Mouse (Mus musculus): Measurements from ENCODE around the gene Ctnnb1.

Ctnnb1 gene

DNA sequence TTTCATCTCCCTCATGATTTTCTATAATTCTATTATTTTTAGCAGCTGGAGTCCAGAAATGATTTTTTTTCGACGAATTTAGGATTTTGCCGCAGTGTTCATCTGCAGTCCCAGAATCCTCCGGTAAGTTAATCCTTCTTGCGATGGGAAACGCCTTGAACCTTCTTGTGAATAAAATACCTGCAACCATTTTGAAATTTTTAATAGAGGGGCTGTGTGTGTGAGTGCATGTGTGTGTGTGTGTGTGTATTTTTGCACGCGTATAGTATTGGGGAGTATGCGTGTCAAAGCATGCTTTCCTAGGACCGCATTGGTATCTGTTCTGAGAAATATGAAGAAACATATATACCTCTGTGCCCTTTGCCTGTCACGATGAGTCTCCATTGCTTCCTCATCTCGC is 1.0 kb downstream of the Ctnnb1 start:
- no peak for DNase-seq

DNA sequence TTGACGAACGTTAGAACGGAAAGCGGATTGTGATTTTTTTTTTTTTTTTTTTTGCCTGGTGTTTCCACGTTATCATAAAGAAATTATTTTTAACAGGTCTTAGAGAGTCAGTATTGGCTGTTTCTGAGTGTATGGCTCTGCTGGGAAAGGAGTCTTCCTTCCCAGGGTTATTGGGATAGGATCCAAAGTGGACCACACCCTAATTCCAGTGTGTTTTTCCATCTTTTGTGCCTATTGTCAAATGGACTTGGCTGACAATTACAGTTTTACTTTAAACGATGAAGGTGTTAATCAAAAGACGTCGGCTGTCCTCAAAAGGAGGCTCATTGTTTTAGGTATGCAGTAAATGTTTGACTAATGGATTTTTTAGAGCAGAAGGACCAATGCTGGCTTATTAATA is 1.8 kb downstream of the Ctnnb1 start:
- no peak for DNase-seq

DNA sequence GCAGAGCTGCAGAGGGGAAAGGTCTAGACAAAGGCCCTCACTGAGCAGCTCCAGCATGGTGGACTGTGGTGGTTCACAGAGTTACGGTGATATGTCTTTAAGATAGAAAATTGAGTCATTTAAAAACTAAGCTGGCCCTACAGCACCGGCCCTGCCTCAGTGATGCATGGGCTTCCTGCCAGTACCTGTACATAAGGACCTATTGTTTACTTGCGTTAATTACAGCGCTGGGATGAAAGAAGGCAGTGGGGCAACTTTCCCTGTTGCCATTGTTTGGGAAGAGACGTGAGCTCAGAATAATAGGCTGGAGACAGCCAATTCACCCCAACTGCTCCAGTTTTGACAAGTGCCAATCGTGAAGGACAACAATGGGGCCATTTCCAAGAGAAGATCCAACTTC is 3.4 kb downstream of the Ctnnb1 start:
- no peak for DNase-seq

DNA sequence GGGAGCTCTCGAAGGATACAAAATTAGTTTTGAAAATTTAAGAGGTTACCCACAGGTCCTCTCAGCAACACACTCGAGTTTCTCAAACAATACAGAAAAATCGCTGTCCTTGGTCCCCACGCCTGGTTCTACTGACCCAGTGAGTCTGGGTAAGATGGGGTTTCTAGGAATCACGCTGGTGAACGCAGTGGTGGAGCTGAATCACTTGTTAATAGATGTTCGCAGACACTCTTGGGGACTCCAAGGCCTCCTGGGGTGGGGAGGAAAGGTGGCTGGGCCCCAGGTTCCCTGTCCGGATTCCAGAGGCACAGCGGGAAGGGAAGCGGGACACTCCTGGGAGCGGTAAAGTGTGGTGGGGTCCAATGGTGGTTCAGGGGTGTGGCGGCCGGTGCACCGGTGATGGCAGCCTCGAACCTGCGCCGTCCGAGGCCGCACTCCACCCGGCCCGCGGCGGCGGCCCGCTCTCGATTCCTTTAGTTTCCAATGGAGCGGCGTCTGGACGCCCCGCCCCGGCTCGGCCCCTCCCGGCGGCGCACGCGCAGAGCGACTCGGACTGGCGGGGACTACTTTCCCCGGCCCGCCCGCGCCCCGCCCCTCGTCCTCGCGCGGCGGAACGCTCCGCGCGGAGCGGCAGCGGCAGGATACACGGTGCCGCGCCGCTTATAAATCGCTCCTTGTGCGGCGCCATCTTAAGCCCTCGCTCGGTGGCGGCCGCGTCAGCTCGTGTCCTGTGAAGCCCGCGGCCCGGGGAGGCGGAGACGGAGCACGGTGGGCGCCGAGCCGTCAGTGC is 4.0 kb downstream of the Ctnnb1 start:
- DNase-seq: peak; percentile 97

DNA sequence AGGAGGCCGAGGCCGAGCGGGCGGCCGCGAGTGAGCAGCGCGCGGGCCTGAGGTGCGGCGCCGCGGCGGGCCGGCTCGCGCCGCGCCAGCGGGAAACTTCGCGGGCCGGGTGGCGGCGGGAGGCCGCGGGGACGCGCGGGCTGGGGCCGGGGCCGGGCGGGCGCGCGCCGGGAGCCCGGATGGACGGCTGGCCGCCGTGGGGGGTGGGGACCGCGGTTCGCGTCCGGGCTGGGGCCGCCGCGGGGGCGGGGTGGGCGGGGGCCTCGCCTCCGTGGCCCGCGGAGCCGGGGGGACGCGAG is 4.5 kb downstream of the Ctnnb1 start:
- DNase-seq: no peak

DNA sequence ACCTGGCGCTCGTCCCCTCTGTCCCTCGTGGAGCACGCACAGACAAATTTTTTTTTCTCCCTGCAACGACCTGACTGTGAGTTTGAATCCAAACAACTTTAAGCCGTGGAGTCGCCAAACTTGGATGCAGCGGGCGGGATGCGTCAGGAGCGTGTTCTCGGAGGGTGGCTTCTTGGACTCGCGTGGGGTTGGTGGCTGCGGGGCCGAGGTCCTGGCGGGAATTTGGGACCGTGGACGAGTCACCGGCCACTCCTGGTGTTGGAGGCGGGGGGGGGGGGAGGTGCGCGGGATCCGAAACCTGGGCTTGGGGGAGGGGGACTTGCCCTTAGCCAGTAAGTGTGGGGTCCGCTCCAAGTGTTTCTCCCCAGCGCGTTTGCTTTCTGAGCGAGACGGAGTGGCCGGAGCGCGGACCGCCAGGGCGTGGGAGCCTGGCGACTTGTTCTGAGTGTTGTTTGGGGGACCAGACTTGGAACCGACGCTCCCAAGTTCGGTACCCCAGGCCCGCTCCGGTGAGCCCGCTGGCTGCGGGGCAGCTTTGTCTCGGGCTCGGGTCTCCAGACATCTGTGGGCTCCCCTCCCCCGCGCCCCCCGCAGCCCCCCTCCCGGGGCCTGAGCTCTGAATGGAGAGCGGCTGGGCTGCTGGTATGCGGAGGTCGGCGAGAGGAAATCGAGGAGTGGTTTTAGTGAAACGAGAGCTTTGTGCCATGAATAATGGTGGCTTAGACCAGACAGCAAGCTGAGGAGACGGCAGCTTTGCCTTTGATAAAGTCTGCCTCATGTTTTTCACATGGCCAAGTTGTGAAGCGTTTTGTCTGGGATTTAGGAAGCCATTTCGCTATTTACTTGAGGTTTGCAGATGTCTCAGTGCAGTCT is 5.1 kb downstream of the Ctnnb1 start:
- peak; percentile 33 for DNase-seq

DNA sequence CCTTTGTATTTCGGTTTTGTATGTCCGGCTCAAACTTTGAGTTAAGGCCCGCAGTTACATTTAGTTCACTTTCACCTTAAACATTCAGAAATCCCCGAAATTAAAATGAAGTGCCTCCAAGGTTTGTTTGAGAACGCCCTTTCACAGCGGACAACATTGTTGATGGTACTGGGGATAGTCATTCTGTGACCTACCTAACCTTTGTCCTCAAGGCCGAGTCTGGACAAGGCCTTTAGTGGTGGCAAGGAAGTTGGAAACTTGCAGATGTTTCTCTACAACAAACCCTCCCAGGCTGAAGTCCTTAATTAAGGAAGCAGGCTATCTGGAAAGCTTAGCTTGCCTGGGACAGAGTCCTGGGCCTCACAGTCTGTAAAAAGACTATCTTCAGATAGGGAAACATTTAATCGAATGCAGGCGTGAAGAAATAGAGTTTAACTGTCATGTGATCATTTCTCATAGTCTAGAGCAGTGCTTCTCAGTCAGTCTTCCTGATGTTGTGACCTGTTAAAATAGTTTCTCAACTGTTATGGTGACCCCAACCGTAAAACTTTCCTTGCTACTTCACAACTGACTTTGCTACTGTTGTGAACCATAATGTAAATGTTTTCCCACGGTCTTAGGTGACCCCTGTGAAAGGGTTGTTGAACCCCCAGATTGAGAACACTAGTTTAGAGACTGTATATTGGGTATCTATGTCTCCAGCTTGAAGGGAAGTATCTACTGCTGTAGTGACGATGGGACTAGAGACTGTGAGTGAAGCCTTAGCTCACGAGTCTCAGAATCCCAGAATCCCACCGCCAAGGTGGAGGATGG is 6.0 kb downstream of the Ctnnb1 start:
- no peak for DNase-seq

DNA sequence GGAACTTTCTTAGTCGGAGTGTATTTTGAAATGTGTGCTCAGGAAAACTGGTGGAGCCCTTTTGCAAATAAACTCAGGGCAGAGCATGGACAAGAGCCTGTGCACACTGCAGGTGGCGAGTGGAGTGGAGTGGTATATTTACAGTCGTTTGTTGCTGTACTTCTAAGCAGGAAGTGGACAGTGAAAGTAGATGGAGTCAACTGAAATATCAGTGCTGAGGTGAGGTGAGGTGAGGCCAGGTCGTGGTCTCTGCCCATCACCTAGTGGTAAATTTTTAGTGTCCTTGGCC is 6.6 kb downstream of the Ctnnb1 start:
- no peak for DNase-seq

DNA sequence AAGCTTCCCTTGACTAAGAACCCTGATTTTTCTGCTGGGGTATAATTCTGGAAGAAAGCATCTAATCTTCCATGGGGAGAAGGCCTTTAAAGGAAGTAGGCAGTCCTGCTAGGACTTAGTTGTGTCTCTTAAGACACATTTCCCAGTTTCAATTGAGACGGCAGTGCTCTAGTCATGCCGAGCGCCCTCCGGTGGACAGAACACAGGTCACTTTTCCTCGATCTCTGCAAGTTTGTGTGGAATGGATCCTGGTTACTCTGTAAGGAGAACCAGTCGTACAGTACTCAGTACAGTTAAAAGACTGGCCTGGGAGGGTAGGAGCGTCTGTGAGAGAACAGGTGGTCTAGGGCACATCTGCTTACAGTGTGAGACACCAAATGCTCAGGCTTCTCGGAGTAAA is 7.3 kb downstream of the Ctnnb1 start:
- DNase-seq: no peak

DNA sequence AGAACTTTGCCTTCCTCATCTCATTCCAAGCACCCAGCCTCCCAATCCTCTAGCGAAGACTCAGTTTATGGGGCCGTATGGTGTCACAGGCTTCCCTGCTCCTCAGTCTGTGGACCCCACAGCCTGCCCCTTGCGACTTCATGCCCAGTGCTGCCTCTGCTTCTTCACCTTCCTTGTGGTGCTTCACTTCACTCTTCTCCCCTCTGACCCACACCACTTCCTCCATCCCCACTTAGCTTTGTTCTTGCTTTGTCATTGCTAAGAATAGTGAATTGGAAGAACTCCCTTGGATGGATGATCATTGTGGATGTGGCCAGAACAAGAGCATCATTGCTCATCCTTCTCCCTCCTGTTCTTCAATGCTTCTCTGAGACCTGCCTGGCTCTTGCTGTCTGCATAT is 11.8 kb downstream of the Ctnnb1 start:
- DNase-seq: no peak

DNA sequence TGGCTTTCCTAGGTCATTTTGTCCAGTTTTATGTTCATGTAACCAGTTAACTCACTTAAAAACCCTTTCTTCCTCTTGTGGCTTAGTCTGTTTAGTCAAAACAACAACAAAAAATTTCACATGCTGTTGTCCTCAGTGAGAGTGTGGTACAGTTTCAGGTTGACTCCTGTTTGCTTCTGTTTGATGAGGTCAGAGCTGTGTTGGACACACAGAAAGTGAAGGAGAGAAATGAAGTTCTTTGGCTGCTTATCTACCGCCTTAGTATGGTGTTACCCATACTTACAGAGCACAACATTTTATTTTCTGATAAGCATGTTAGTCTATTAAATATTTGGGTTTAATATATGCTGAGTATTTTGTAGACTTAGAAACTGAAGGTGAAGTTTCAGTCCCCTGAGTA is 14.7 kb downstream of the Ctnnb1 start:
- no peak for DNase-seq

DNA sequence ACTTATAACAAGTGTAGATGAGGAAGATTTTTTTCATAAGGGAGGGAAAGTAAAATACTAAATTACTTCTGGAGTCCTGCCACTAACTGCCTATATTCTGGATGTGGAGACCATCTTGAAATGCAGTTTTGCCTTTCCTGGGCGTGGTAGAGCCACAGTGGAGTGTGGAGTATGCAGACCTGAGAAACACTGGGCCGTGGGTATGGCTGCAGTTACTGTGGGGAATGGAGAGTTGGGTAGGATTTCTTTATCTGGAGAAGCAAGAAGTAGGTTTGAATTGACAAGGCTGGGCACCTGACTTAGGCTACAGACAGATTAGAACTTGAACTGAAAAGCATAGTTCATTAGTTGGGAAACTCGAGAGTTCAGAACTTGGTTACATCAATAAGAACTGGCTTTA is 15.2 kb downstream of the Ctnnb1 start:
- DNase-seq: no peak

DNA sequence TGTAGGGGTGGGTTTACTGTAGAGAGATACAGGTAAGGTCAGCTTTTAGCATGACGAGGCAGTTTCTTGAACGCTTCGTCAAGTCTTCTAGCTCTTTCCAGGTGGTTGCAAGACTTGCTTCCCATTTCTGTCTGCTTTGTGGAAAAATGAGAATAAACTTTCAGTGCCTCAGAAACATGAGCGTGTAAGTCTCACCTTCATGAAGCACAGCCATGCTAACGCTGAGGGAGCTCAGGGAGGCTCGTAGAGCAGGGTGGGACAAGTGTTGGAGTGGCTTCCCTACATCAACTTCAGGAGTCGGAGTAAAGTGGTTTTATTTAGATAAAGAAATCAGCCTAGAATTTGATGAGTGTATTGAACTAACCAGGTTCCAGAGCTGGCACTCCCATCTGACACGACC is 17.1 kb downstream of the Ctnnb1 start:
- DNase-seq: no peak

DNA sequence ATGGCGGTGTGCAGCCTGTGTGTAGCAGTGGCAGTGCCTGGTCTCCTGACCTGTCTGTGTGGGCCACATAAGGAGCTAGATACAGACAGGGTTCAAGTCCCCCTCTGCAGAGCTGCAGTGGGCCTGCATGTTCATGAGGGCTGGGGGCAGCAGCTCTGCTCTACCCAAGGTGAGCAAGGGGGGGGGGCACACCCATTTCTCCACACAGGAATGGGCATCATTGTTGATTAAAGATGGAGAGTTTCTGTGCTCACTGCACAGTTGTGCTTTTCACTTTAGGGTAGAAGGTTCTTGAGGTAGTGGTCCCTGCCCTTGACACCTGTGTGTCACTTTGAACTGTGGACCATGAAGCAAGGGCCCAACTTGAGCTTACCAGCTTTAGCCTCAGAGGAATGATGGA is 19.8 kb downstream of the Ctnnb1 start:
- DNase-seq: no peak

DNA sequence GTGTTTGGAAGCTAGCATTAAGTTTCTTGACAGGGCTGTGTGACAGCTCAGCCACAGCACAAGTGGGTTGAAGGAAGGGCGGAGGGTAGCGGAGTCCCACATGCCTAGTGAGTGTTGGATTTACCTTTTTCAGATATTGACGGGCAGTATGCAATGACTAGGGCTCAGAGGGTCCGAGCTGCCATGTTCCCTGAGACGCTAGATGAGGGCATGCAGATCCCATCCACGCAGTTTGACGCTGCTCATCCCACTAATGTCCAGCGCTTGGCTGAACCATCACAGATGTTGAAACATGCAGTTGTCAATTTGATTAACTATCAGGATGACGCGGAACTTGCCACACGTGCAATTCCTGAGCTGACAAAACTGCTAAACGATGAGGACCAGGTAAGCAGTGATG is 21.7 kb downstream of the Ctnnb1 start:
- DNase-seq: no peak

DNA sequence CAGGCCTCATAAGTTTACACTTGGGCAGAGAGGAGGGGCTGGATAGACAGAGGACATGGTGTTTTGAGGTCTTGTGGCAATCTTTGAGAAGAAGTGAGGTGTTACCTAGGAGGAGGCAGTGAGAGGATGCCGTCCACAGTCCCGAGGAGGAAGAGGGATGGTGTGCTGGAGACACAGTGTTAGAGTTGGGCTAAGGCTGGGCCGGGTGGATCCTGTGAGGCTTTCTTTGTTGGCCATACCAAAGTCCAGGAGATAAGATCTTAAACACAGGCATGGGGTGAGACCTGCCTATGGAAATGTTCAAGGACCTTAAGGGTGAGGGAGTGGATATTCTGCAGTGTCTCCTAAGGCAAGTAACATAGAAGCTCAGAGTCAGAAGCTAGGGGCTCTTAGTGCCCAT is 22.9 kb downstream of the Ctnnb1 start:
- DNase-seq: no peak

DNA sequence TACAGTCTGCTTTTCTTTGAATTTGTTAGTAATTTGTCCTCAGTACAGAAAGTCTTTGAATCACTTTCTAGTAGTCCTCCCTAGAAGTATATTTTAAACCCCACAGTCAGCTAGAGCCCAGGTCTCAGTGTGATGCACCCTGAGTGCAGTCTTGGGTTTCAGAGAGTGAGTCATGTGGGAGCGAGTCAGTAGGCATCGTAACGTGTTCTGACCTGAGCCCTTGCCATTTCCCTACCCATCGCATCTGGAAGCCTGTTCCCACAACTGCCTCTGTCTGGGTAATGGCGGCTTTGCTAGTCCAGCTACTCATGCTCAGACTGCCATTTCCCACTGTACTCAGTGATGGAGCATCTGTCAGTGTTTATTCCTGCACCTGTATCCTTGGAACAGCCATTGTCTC is 29.0 kb downstream of the Ctnnb1 start:
- no peak for DNase-seq

DNA sequence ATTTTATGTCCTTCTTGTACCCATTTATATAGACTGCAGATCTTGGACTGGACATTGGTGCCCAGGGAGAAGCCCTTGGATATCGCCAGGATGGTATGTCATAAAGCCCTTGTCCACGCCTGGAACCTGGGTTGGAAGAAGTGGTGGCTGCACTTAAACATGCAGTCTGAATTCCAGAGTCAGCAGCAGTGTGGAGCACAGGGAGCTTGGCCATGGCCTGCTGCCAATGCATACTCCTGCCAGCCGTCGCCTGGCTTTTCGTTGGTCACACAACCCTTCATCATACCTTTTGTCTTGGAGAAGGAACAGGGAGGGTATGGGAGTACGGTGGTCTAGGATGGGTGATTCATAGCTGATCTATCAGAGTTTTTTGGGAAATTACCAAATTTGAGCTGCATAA is 29.5 kb downstream of the Ctnnb1 start:
- no peak for DNase-seq

DNA sequence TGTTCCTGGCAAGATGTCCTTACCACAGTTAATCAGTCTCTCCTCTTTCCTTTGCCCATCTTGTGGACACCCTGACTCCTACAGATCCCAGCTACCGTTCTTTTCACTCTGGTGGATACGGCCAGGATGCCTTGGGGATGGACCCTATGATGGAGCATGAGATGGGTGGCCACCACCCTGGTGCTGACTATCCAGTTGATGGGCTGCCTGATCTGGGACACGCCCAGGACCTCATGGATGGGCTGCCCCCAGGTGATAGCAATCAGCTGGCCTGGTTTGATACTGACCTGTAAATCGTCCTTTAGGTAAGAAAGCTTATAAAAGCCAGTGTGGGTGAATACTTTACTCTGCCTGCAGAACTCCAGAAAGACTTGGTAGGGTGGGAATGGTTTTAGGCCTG is 30.2 kb downstream of the Ctnnb1 start:
- no peak for DNase-seq

DNA sequence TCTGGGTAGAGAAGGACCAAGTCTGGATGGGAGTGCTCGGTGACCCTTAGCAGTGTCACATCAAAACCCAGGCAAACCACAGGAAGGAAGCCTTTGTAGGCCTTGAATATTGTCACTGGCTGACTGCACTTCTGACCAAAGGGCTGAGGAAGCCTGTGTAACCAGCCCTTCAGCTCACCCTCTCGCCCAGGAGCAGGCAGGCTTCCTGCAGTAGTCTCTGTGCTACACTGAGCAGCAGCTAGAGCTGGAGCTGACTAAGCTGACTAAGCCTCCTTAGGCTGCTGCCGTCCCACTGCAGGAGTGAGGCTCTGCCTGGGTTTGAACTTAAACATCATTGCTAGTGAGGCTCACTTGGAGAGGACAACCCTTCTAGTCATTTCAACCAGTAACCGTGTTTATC is 31.6 kb downstream of the Ctnnb1 start:
- DNase-seq: no peak

DNA sequence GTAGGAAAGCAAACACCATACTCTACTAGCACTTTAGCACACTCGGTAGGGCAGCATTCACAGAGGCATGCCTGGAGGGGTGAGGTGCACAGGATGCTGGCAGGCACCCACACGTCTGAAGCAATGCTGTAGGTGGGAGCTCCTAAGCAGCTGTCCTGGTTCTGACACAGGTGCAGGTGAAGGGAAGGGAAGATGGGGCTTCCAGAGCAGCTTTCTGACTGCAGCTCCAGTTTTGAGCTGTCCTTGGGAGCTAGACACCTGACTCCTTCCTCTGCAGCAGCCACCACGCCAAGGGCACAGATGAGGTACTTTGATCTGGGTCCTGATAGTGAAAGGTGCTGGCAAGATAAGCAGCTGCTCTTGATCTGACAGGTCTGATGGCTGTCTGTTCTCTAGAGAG is 32.5 kb downstream of the Ctnnb1 start:
- DNase-seq: no peak

DNA sequence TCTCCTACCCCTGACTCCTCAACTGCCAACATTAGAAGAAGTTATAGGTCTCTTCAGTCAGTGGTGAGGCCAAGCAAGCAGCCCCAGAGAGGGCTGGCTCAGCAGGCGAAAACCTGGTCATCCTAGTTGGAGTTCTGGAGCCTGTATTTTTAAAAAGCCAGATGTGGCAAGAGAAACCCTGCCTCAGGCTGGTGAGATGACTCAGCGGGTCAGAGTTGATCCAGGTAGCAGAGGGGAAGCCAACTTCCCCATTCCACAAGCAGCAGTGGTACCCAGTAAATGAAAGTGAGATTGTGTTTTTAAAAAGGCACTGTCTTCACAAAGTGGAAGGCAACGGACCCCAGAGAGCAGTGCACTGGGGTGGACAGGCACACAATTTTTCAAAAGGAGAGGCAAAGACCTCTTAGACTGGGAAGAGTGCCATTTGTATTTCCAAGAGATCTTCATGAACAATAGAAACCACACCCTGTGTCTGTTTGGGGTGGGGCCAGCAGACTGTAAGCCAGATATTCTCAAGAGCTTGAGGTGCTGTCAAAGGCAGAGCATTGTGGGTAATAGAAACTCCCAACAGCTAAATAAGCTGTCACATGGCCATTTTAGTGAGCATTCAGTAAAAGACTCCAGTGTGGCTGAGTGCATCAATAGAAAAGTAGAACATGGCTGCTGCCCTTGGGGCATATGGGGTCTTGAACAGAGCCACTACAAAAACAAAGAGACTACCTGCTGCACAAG is 33.1 kb downstream of the Ctnnb1 start:
- DNase-seq: no peak

DNA sequence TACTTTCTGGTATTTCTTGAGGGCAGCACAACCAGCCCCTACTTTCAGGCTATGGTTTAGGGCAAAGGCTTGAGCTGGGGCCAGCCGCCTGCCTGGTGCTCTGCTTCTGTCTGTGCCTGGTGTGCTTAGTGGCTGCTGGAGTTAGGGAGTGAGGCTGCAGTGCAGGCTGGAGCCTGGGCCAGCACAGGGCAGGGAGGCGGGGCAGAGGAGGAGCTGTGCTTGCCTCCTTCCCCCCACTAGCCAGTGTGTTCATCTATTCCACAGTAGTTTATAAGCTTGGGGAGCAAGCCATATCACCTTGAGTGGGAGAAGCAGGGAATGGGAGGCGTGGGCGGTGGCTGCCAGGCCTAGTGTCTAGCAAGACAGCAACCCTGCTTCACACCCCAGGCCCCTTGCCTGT is 34.1 kb downstream of the Ctnnb1 start:
- no peak for DNase-seq
